Mouse (Mus musculus) thymus, postnatal 25 days (tissue): ENCODE measurements around the gene Syngr3.
A peak's percentile ranks its signal among the peaks of the same experiment; 100 is the strongest.
"Not testable (repeated sequence)": the region's sequence is repeated elsewhere in the genome, so short reads cannot be mapped to it uniquely, and the experiment has no call there.

Experiments
- DNase-seq: peaks from one replicate; pipeline ENCODE4 v3.0.0; 2022

Gene Syngr3

DNA sequence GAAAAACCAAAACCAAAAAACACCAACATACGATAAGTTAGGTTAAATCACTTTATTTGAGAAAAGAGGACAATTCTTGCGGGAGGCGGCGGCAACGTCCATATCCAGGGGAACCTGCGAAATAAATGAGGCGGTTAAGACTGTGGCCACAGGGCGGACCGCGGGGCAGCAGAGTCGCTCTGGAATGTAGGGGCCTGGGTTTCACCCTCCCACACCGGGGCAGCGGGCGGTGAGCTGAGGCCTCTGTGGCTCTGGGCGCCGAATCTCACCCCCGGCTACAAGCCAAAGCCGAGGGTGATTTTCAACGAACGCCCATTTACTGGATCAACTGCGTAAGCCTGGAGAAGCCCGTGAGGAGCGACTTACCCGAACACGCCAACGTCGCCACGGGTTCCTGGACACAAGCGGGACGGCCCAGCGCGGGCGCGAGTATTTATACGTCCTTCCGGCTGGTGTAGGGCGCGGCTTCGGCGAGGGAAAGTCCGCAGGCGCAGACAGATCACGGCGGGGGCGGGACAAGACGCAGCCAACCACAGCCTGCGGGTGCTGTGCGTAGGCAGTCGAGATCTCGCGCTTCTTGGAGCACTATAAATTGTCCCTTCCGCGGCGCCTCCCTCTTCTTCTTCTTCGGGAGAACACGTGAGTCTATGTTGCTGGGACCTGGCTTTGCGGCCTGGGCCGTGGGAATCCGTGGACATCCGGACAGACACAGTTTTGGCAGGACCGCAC is 29.9 kb upstream of the Syngr3 start:
- peak; percentile 96 for DNase-seq

DNA sequence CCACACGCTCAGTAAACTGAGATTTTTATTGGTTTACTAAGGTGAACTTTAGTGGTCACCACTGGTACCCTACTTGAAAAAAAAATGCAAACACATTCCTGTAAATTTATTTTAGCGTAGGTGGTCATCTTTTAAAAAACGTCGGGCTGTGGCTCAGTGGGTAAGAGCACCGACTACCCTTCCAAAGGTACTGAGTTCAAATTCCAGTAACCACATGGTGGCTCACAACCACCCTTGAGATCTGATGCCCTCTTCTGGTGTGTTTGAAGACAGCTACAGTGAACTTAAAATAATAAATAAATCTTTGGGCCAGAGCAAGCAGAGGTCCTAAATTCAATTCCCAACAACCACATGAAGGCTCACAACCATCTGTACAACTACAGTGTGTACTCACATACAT is 29.2 kb upstream of the Syngr3 start:
- DNase-seq, result not testable (repeated sequence)

DNA sequence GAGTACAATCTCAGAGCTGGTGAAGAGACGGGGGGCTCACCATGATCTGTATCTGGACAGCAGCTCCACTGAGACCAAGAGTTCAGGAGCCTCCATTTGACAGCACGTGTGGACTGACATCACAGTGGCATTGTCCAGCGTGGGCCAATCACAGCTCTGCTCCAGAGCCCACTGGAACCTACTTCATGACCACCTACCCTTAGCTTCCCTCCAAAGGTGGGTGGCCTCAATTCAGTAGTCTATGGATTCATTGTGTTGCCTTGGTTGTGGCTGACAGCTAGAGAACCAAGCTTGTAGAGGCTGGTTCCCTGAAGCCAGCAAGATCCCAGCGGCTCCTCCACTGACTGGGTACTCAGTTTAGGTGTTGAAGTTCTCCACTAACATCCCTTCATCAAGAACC is 28.2 kb upstream of the Syngr3 start, which contains the start of the genes Rnf151 and Rps2:
TSS of gene Rnf151 (minus strand) at position 121 of the 400 bp plus-strand sequence.
TSS of gene Rps2 (plus strand) at position 174 of the 400 bp plus-strand sequence.
- no peak for DNase-seq

DNA sequence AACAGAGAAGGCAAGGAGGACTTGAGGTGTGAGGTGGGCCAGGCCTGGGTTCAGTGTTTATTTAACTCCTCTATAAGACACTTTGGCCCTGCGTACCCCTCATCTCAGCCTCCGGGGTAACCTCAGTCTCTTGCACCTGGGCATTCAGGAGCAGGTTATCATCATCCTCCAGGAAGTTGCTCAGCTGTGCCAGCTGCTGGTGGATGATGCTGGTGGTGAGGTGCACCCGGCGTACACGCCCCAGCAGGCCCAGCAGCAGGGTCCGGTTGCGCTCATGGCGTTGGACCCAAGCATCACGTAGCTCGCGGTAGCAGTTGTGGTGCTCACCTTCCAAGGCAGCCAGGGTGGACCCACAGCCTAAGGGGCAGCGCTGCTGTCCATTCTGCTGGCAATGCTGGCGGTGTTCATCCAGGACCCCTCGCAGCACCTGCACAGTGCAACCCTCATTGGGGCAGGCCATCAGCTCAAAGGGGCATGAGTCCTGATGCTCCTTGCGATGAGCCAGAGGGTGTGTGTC is 26.5 kb upstream of the Syngr3 start:
- no peak for DNase-seq

DNA sequence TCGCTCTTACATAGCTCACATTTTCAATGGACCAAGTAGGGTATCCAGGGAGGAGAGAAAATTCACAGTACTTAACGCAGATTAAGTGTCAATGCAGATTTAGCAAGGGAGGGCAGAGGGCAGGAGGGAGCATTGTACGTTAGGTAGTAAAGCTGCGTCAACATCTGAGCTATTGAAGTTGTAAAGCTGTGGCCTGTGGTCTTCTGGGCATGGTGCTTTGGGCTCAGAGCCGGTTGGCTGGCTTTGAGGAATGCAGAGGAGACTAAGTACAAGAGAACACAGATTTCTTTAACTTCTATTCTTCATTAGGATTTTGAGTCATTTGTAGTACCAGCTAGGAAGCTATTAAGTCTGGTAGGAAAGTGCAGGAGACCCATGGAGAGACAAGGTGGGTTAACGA is 25.8 kb upstream of the Syngr3 start:
- DNase-seq, result no peak

DNA sequence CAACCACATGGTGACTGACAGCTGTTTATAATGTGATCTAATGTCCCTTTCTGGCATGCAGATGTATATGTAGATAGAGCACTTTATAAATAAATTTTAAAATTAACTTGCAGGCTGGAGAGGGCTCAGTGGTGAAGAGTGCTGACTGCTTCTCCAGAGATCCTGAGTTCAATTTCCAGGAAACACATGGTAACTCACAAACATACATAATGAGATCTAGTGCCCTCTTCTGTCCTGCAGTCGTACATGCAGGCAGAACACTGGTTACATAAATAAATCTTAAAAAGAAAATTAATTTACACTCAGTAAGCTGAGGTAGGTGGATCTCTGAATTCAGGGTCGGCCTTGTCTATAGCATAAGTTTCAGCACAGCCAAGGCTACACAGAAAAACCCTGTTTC is 18.9 kb upstream of the Syngr3 start:
- DNase-seq, result no peak

DNA sequence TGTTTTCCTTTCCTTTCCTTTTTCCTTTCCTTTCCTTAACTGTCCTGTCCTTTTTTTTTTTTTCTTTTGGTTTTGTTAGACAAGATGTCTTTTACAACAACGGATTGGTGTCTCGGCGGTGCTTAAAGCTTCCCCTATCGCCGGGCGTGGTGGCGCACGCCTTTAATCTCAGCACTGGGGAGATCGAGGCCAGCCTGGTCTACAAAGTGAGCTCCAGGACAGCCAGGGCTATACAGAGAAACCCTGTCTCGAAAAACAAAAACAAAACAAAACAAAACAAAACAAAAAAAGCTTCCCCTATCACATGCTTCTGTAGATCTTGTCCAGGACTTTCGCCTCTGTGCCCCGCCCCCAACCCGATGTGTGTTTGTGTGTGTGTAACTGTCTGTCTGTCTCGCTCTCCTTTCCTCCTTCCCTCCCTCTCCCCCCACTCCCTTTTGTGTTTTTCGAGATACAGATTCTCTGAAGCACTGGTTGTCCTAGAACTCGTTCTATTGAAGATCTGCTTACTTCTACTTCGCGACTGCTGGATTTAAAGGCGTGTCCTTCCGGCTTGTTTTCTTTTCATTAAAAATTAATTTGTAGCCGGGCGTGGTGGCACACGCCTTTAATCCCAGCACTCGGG is 18.2 kb upstream of the Syngr3 start:
- no peak for DNase-seq

DNA sequence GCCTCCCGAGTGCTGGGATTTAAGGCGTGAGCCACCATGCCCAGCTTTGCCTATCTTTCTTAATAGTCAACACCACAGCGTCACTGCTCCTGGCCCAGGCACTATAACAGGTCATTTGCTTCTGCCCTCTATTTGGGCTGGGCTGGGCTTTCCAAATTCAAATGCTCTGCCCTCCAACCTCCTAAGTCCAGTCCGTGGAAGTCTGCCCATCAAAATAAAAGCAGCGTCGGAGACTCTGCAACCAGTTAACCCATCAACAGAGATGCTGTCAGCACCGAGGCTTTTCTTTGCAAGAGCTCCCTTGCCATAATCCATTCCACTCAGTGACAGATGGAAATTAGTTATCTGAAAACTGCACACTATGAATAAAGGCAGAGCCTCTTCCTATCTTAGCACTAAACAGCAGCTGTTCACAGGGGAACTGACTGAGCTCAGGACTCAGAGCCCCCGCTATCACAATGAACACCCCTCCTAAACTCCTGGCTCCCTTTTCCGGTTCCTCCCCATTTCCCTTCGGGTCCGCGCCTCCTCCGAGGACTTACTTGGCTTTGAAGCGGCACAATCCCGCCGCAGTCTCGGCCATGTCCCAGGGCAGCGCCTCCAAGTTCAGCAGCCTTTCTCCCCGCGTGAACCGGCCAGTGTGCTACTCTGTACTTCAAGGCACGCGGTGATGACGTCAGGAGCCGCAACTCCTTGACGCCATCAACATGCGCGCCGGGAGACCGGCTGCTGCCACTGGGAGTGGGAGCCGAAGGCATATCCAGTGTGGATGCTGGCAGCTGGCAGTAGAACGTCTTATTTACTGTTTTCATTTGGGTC is 17.4 kb upstream of the Syngr3 start, which contains the start of gene Tbl3:
TSS of gene Tbl3 (minus strand) at position 679 of the 819 bp plus-strand sequence.
- peak; percentile 93 for DNase-seq

DNA sequence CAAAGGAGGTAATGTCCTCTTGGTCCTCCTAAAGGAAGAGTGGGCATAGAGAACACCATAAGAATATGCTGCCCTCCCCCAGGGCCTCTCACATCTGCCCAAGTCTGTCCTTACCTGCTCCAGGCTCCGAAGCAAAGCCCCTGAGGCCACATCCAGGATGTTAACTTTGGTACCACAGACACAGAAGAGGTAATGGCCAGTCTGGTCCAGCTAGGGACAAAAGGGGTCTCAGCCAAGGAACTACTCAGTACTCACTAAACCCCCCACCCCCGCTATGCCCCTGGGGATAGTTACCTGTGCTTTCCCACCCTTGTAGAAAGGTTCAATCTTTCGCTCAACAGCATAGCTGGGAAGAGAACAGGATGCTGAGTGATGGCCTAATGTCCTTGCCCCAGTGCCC is 16.1 kb upstream of the Syngr3 start:
- DNase-seq, result no peak

DNA sequence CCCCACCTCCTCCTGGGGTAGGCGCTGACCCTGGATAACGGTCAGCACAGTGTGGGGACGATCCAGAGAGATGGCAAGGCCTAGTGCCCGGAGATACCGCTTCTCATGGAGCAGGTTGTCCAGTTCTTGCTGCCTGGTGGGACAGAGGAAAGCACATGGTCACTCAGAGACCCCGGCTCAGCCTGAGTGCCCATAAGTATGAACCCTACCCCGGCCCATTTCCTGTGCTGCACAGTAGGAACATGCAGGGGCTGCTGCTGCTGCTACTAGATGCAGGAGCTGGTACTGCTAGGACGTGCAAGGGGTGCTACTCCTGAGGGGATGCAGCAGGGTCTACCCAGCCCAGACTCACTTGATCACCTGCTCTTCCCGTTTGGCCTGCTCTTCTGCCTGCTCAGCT is 11.5 kb upstream of the Syngr3 start:
- DNase-seq, result no peak

DNA sequence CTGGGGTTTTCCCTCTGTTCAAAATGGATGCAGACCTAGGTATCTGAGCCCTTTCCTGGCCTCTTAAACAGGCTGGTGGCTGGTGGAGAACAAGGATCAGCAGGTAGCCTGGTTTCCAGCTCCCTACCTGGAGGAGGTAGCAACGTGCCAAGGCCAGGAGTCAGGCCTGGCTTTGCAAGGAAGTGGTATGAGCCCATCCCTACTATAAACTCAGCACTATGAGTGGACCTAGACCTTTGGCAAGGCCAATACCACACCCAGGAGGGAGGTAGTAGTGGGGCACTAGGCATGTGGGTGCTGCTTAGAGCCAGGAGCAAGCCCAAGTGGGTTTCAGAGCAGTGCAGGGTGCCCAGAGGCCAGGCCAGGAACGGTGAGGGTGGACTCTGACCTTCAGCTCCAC is 9.7 kb upstream of the Syngr3 start:
- no peak for DNase-seq

DNA sequence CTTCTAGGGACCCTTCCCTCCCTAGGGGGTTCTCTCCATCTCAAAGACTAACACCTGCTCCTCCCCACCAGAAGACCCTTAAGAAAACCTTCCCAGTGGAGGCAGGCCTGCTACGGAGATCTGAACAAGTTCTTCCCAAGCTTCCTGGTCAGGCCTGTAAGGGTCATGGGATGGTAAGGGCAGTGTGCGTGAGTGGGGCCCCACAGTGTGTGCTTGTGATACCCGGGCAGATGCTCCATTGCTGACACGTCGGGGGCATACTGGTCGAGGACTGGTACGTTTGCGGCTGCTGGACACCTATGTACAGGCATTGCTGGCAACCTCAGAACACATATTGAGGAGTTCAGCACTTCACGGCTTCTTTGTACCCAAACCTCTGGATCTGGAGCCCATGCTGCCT is 9.0 kb upstream of the Syngr3 start:
- DNase-seq, result no peak

DNA sequence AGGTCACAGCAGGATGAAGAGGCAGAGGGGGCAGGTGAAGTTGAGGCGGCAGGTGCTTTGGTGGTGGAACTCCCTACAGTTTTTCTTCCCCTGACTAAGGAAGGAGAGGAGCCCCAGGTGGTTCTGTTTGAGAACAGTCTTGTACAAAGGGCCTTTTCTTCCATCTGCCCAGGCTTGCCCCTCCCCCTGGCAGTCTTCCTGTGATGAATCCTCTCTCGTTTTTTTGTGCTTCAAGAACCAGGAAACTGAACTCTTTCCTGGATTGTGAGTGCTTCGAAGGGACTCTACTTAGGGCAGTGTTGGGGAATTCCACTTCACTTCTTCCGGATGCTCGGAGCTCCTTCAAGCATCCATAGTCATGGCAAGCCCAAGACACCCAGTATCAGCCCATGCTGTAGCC is 8.2 kb upstream of the Syngr3 start:
- DNase-seq, result peak; percentile 28

DNA sequence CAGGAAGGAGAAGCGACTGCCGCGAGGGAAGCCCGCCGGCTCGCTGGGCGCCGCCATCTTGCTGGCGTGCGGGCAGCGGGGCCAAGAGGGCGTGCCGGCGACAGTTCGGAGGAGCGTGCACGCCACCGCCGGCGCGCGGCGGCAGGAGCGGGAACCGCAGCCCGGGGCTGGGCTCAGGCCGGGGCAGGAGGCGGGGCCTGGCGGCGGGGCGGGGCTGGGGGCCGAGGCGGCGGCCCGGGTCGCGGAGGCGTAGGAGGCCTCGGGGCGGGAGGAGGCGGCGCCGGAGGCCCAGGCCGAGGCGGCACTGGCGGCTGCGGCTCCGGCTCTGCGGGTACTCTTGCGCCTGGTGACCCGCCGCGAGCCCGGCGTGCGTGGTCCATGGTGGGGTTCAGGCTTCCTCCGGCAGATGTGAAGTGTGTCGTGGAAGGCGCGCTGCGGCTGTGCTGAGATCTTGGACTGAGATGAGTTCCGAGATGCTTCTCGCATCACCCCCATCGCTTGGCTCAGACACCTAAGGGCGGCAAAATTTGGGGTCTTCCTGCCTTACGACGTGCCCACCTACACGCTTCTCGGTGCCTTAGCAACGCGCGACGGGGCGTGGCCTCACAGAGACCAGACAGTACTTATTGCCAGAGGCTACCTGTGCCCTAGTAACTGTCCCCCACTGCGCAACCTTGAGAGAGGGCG is 6.4 kb upstream of the Syngr3 start, which contains the start of the genes Gfer and Noxo1:
TSS of gene Gfer (minus strand) at position 146 of the 687 bp plus-strand sequence.
TSS of gene Noxo1 (plus strand) at position 224 of the 687 bp plus-strand sequence.
- peak; percentile 88 for DNase-seq

DNA sequence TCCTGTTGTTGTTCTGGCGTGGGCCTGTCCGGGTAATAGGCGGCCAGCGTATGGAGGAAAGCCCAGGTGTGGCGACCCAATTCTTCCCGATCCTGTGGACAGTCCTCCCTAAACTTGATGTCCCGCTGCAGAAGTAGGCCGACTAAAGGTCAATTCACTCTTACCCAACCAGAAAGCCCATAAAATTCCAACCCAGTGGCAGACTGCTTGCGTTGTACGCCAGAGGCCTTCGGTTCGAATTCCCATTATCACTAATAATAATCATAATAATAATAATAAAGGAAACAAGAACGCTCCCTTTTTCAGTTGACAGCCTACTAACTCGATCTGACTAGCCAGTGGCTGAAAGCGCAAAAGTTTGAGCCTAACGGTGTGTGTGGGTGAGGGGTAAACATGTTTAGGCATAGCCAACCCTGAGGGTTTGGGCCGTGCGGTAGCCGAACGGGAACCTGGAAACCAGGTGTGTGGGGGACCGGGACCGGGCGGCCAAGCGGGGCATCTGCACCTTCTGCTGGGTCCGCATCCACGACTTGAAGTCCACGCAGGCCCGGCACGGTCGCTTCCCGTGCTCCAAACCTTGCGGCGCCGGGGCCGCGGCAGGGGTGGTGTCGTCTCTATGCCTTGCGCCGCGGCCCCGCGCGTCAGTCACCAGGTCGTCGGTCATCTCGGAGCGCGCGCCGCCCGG is 5.7 kb upstream of the Syngr3 start:
- no peak for DNase-seq

DNA sequence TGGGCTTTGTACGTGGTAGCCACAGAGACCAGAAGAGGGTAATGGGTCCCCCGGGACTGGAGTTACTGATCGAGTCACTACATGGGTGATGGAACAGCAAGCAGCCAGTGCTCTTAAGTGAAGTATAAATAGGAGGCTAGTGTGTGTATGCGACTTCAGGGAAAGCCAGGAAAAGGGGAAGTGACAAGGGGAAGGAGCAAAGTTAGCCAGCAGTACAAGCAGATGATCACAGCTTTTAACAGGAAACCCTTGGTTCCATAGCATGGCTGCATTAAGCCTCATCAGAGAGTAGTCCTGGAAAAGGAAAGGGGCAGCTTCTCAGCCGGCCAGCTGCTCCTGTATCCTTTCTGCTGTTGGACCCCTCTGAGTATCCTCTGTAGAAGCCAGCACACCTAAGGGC is 2.6 kb upstream of the Syngr3 start:
- DNase-seq, result no peak

DNA sequence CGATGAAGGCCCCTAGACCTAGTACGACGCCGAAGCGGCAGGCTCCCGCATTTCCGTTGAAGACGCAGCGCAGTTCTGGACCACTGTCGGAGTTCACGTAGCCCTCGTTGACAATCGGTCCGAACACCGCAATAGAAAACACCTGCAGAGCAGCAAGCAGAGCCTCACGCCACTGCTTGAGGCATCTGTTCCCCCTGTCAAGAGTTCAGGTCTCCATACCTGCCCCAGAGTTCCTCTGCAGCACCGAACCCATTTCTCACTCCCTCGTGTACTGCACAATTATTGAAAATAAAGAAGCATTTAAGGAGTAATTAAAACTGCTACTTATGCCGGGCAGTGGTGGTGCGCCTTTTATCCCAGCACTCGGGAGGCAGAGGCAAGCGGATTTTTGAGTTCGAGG is 2.2 kb downstream of the Syngr3 start:
- no peak for DNase-seq

DNA sequence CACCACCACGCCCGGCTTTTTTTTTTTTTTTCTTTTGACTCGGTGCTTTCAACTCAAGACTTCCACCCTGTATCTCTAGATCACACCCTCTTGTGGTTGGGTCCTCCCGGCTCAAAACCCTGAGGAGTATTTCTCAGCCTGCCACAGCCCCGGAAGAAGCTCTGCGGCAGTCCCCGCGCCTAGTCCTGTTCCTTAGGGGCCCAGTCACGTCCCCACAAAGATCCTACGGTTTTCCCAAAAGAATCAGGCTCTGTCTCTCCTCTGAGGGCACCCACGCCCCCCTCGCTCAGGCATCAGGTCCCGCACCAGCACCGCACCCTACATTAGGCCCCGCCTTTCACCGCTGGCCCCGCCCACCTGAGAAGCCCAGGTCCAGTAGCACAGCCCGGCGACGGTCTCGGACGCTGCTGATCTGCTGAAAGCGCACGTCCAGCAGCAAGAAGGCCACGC is 2.6 kb downstream of the Syngr3 start:
- peak; percentile 70 for DNase-seq

DNA sequence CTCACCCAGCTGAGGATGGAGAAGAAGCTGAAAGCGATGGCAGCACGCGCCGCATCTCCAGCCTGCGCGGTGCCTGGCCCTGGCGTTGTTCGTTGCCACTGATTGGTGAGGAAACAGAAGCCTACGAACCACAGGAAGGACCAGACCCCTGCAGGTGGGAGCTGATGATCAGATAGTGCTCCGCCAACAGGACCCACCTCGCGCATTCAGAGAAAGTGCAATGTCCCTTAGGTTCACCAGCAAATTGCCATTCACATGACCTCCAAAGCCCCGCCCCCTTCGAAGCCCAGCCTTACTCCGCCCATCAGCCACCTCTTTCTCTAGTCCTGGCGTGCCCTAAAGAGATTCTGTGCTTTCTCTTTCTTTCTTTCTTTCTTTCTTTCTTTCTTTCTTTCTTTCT is 3.2 kb downstream of the Syngr3 start:
- peak; percentile 42 for DNase-seq

DNA sequence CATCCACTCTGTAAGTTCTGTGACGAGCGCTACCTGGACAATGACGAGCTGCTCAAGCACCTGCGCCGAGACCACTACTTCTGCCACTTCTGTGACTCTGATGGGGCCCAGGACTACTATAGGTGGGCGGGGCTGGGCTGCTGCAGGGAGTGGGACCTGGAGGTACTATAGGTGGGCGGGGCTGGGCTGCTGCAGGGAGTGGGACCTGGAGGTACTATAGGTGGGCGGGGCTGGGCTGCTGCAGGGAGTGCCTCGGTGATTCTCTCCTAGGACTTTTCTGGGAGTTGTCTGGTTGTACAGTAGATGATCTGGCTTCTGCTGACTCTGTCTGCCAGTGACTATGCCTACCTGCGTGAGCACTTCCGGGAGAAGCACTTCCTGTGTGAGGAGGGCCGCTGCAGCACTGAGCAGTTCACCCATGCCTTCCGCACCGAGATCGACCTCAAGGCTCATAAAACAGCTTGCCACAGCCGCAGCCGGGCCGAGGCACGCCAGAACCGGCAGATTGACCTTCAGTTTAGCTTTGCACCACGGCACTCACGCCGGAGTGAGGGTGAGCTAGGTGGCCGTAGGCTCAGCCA is 12.2 kb downstream of the Syngr3 start:
- no peak for DNase-seq

DNA sequence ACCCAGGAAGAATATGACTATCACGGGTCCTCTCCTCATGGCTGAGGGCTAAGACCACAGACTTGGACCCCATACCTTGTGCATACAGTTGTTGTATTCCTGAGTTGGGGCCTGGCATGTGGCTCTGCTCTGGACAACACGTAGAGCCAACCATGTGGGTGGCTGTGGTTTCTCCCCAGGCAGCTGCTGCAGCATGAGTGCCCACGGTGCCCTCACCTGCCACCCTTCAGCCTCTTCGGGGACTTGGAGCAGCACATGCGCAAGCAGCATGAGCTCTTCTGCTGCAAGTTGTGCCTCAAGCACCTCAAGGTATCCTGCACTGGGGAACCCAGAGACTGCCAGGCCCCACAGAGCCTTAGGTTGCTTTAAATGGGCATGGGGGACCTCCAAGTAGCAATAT is 12.9 kb downstream of the Syngr3 start:
- DNase-seq, result no peak

DNA sequence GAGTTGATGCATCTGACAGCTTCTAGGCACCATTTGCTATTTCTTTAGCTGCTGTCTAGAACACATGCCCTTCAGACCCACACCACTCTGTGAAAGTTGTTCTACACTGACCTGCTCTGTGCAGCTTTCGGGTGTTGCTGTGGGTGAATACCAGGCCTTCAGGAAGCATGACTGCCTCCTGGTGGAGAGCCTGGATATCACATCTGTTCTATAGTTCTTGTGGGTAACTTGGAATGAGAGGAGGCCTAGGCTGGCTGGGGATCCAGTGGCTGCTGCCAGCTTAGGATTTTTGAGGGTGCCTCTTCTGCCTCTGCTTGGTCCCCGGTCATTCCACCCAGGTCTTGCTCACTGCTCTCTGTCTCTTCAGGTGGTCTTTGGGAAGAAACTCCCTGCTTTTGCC is 13.6 kb downstream of the Syngr3 start:
- peak; percentile 74 for DNase-seq
